Mouse (Mus musculus) cortical plate, adult 2 months (tissue): Measurements from ENCODE around the gene Gm7257. TPM values are rescaled to one million over a fixed set of nuclear protein-coding genes. Genes with fewer than 3 reads are reported as not detected.

Source experiments
- H3K27ac ChIP-seq: fragments of 200-500 bp; 2 replicates; pipeline ENCODE4 v1.5.1; 2012; ENCODE audit warnings: low read length, control low read depth, inconsistent platforms; ENCODE audit not compliant: insufficient read depth
- H3K4me1 ChIP-seq: fragments of 200-500 bp; 2 replicates; pipeline ENCODE4 v1.6.1; 2011; ENCODE audit warnings: low read length; ENCODE audit not compliant: control insufficient read depth, insufficient read depth
- H3K4me3 ChIP-seq: fragments of 200-500 bp; 2 replicates; pipeline ENCODE4 v1.5.1; 2011; ENCODE audit warnings: mild to moderate bottlenecking, low read length, control low read depth; ENCODE audit not compliant: insufficient read depth
- CTCF ChIP-seq: fragments of 200-500 bp; IDR thresholded peaks from 2 replicates; pipeline ENCODE4 v1.5.1; 2011; ENCODE audit warnings: mild to moderate bottlenecking, control low read depth, low read length; ENCODE audit not compliant: insufficient read depth; ENCODE audit errors: extremely low read depth
- POLR2A ChIP-seq: fragments of 200-500 bp; IDR thresholded peaks from 2 replicates; pipeline ENCODE4 v1.6.1; 2011; ENCODE audit warnings: mild to moderate bottlenecking, low read length, control low read depth; ENCODE audit not compliant: insufficient read depth; ENCODE audit errors: extremely low read depth
- polyA plus RNA-seq: library from polyadenylated mRNA; depleted of rRNA; stranded (reverse); fragments of >200 nt; gene quantifications from 2 replicates; pipeline ENCODE4 v1.2.3, GENCODE M21; 2012; rRNA removed

The Gm7257 gene
- not detected in 2 replicates for polyA plus RNA-seq

- no peak within 1 kb of the TSS for H3K27ac ChIP-seq
- no peak within 1 kb of the TSS for H3K4me3 ChIP-seq
- TF ChIP-seq CTCF (no peak), POLR2A (no peak)
- H3K4me1 ChIP-seq, result no peaks in the 10 kb centered on the region
Measured at GRCm38 (mm10) chr9:36431584-36431983, at the start of gene Gm7257. Gene Gm7257, plus strand, starts transcription at chr9:36431884.

- Histone ChIP-seq H3K4me1 (no peaks in the 10 kb centered on the region), H3K27ac (no peak overlapping the region)
- TF ChIP-seq CTCF (no peak), POLR2A (no peak)
Measured at GRCm38 (mm10) chr9:36402991-36403390, 28.7 kb upstream of the Gm7257 start.

GRCm38 (mm10) chr9:36435051-36435764 is 3.5 kb downstream of the Gm7257 start:
- H3K27ac ChIP-seq, result no peak overlapping the region
- no peaks in the 10 kb centered on the region for H3K4me1 ChIP-seq
- TF ChIP-seq CTCF (no peak), POLR2A (no peak)
- H3K4me3 ChIP-seq, result no peak overlapping the region

More at GRCm38 (mm10) chr9:36402991-36403390, 28.7 kb upstream of the Gm7257 start:
- no peak overlapping the region for H3K4me3 ChIP-seq

DNA sequence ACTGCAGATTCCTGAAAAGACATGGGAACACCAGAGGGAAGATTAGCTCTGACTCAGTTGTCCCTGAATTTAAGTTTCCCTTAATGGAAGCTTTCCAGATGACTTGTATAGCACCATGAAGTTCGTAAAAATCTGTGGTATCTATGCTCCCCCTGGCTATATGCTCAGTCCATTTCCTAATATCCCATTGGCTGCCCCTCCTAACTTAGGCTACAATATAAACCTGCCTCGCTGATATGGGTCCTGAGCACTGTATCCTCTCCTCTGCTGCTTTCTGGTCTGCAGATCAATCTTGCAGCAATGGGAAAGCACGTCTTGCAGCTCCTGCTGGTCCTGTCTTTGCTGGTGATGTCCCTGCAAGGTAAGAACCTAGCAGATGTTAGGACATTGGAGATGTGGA is 43.7 kb downstream of the Gm7257 start, which contains the start of gene Gm9513:
TSS of gene Gm9513 (plus strand) at position 301 of the 400 bp plus-strand sequence.
- TF ChIP-seq POLR2A, result no peak
- no peak for TF ChIP-seq CTCF
- Histone ChIP-seq H3K4me1 (no peaks in the 10 kb centered on the region), H3K4me3 (no peak within 1 kb of the TSS), H3K27ac (no peak within 1 kb of the TSS)

Other genes with a start within 250 kb of the Gm7257 start
- gene Gm9513, start 43.8 kb downstream of the Gm7257 start, polyA plus RNA-seq, result not detected in 2 replicates
- gene Gm5615, start 110.1 kb downstream of the Gm7257 start, polyA plus RNA-seq, result not detected in 2 replicates
- gene Gm17689, start 150.8 kb downstream of the Gm7257 start, polyA plus RNA-seq, result not detected in 2 replicates
- gene A630095E13Rik, start 211.5 kb downstream of the Gm7257 start, polyA plus RNA-seq, result not detected in 2 replicates